Mouse (Mus musculus) ES-Bruce4 (cell line): Measurements from ENCODE around the gene Rtl1. TPM values are rescaled to one million over a fixed set of nuclear protein-coding genes. Genes with fewer than 3 reads are reported as not detected.

Source experiments
- H3K27ac ChIP-seq: 2 replicates; pipeline ENCODE4 v1.5.1; 2012; ENCODE audit warnings: low read length, inconsistent platforms; ENCODE audit not compliant: insufficient read depth
- H3K27me3 ChIP-seq: 2 replicates; pipeline ENCODE4 v1.6.1; 2012; ENCODE audit warnings: mild to moderate bottlenecking, low read length, inconsistent platforms; ENCODE audit not compliant: control insufficient read depth, poor library complexity, insufficient read depth, severe bottlenecking
- H3K36me3 ChIP-seq: 2 replicates; pipeline ENCODE4 v1.6.1; 2012; ENCODE audit warnings: inconsistent platforms, mild to moderate bottlenecking, low read length, moderate library complexity; ENCODE audit not compliant: control insufficient read depth, poor library complexity, insufficient read depth, severe bottlenecking
- H3K4me1 ChIP-seq: one replicate; pipeline ENCODE4 v1.8.1; 2011; ENCODE audit warnings: low read length; ENCODE audit not compliant: control insufficient read depth, insufficient read depth
- H3K4me3 ChIP-seq: 2 replicates; pipeline ENCODE4 v1.5.1; 2011; ENCODE audit warnings: low read depth, mild to moderate bottlenecking, low read length
- H3K9ac ChIP-seq: 2 replicates; pipeline ENCODE4 v1.6.1; 2012; ENCODE audit warnings: low read depth, mild to moderate bottlenecking, inconsistent platforms; ENCODE audit not compliant: poor library complexity, severe bottlenecking
- H3K9me3 ChIP-seq: replicated peaks from 2 replicates; pipeline ENCODE4 v1.6.1; 2012; ENCODE audit warnings: mild to moderate bottlenecking, low read length, inconsistent platforms; ENCODE audit not compliant: control insufficient read depth, poor library complexity, insufficient read depth, severe bottlenecking
- CTCF ChIP-seq: IDR thresholded peaks from one replicate; pipeline ENCODE4 v1.8.1; 2011; ENCODE audit warnings: low read depth, low read length
- EP300 ChIP-seq: IDR thresholded peaks from 2 replicates; pipeline ENCODE4 v1.6.1; 2011; ENCODE audit warnings: low read depth, low read length; ENCODE audit not compliant: insufficient read depth
- POLR2A ChIP-seq: IDR thresholded peaks from one replicate; pipeline ENCODE4 v1.8.1; 2011; ENCODE audit warnings: low read length; ENCODE audit not compliant: insufficient read depth
- polyA plus RNA-seq: library from polyadenylated mRNA; stranded (reverse); fragments of >200 nt; gene quantifications from 2 replicates; pipeline ENCODE4 v1.2.4, GENCODE M21; 2011; ENCODE audit warnings: low read depth; ENCODE audit not compliant: missing spikeins, insufficient read depth, insufficient read length

Rtl1 gene
- polyA plus RNA-seq, 1 experiment: not detected

DNA sequence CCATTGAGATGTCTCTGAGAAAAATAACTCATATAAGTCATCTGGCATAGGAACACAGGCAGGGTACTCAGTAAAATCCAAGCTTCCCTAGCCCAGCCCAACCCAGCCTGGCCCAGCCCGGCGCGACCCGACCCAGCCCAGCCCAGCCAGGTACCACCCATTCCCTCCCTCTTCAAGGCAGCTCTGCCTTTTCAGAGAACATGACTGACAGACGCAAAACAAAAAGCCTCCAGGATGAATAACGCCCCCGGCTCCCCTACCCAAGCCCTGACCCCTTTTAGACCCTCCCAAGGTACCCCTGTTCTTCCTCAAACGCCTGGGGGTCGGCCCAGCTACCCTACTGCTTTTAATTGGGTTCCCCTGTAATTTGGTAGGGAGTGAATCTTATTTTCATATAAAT, 7.8 kb upstream of the Rtl1 start:
- no peak overlapping the region for H3K4me3 ChIP-seq
- no peak for TF ChIP-seq CTCF
- TF ChIP-seq EP300: no peak
- TF ChIP-seq POLR2A: no peak
- H3K9ac ChIP-seq: no peak overlapping the region
- no peaks in the 10 kb centered on the region for H3K9me3 ChIP-seq
- no peaks in the 10 kb centered on the region for H3K4me1 ChIP-seq
- H3K27me3 ChIP-seq: no peaks in the 10 kb centered on the region
- no peaks in the 10 kb centered on the region for H3K36me3 ChIP-seq
- no peak overlapping the region for H3K27ac ChIP-seq

DNA sequence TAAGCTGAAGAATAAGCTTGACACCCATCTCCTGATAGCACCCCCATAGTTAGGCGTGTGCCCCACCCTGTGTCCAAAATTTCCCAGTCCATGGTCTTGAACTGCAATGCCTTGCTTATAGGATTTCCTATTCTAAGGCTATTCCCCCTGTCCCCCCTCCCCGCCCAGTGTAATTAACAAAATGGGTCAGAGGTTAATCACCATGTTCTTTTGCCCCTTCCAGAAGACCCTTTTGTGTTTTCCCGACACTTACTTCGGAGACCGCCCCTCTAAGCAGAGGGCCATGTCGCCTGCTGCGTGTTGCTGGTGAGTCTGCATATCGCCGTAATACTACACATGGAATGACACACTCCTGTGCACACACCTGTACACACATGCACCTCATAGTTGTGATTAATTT, 7.1 kb upstream of the Rtl1 start:
- TF ChIP-seq POLR2A (no peak), EP300 (no peak), CTCF (no peak)
- H3K9ac ChIP-seq: no peak overlapping the region
- H3K9me3 ChIP-seq: no peaks in the 10 kb centered on the region
- H3K4me3 ChIP-seq: no peak overlapping the region
- no peaks in the 10 kb centered on the region for H3K36me3 ChIP-seq
- no peaks in the 10 kb centered on the region for H3K27me3 ChIP-seq
- H3K4me1 ChIP-seq: no peaks in the 10 kb centered on the region
- H3K27ac ChIP-seq: no peak overlapping the region

DNA sequence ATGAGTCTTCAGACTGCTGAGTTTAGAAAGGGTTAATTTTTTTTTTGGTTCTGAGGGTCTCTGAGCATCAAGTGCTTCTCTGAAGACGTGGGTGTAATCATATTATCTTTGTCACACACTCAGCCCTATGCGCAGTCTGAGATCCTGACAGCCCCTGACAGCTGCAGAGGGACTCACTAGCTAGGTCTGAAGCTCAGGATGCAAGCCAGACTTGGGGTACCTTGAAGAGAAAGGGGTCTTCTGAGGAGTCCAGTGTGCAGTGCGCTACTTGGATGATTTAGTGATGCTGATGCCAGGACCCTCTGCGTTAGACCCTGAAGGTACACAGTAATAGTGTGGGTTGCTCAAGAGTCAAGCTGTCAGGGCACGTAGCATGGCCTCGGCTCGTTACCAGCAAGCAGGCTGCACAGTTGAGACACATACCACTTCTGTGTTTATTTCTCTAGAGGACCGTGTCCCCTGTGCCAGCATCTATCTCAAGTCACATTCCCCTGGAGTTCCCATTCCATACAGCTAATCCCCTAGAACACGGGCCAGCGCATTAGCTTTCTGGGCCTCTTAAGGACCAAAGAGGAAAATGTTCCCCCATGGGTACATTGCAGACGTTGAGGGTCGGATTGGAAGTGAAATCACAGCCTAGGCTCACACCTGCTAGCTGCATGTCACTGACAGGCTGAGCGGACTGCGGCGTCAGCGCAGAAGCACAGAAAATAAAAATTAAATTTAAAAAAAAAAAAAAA, 5.0 kb upstream of the Rtl1 start:
- Histone ChIP-seq H3K4me1 (no peaks in the 10 kb centered on the region), H3K27ac (no peak overlapping the region), H3K36me3 (no peaks in the 10 kb centered on the region)

DNA sequence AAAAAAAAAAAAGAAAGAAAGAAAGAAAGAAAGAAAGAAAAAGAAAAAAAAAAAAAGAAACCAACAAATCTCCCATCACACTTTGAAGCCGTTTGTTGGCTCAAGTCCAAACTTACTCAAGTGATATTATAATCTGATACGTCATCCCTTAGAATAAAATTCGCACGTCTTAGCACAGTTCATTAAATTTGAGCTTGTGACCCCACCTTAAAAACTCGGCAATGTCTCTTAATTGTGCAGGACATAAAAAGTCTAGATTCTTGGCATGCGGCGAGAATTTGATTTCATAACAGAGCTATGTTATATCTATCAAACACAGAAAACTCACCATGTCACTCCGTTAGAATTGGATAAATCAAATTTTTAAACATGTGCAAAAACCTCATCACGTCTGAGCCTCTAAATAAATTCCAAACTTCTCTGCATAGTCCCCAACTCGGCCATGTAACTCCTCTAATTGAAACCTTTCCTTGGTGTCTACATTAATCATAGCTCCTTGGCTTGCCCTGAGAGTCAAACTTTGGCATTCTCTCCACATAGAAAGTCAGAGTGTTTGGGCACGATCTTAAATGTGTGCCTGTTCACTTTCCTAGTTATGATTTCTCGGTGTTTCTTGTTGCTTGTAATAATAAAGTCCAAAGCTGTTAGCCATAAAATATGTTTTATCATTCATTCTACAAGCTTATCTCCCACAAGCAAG, 1.4 kb downstream of the Rtl1 start:
- Histone ChIP-seq H3K36me3 (no peaks in the 10 kb centered on the region), H3K9ac (no peak overlapping the region), H3K27me3 (no peaks in the 10 kb centered on the region), H3K4me3 (no peak overlapping the region), H3K4me1 (no peaks in the 10 kb centered on the region), H3K9me3 (no peaks in the 10 kb centered on the region), H3K27ac (no peak overlapping the region)
- TF ChIP-seq CTCF (no peak), POLR2A (no peak), EP300 (no peak)

More for the DNA sequence above, 5.0 kb upstream of the Rtl1 start:
- no peak for TF ChIP-seq EP300
- TF ChIP-seq POLR2A: no peak
- TF ChIP-seq CTCF: no peak
- Histone ChIP-seq H3K4me3 (no peak overlapping the region), H3K27me3 (no peaks in the 10 kb centered on the region), H3K9ac (no peak overlapping the region), H3K9me3 (no peaks in the 10 kb centered on the region)

DNA sequence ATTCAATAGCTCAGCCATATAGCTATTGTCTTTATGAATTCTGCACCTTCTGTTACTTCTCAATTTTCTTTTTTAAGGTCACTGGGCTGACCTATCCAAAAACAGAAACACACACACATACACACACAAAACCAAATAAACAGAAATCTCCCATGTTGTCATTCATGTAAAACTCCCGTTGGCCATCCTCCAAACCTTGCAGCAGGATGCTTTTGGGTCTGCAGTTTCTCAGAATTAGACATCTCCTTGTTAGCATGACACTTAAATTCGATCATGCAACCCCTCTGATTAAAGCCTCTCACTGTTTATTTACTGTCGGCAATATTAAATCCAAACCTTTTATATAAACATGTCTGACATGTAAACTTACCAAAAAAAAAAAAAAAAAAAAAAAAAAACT, 3.4 kb downstream of the Rtl1 start:
- Histone ChIP-seq H3K4me3 (no peak overlapping the region), H3K36me3 (no peaks in the 10 kb centered on the region), H3K9me3 (no peaks in the 10 kb centered on the region), H3K27ac (no peak overlapping the region), H3K27me3 (no peaks in the 10 kb centered on the region), H3K9ac (no peak overlapping the region), H3K4me1 (no peaks in the 10 kb centered on the region)
- no peak for TF ChIP-seq EP300
- no peak for TF ChIP-seq CTCF
- no peak for TF ChIP-seq POLR2A

DNA sequence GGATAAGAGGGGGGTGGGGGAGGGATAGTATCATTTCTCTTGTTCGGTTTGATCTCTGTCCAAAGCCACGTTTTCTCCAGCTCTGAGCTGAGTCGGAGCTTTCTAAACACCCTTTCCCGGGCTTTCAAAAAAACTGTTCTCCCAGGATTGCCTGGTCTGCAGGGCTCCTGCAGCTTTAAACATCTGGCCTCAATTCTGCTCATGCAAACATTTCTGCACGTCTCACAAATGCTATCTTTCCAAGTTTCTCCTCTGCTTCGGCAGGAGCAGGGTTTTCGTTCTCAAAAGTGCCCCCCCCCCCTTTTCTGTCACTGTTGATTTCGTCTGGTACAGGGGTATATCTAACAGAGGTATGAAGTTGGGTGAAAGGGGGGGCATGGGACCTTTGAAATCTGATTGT, 3.9 kb downstream of the Rtl1 start:
- H3K27ac ChIP-seq: no peak overlapping the region
- TF ChIP-seq EP300 (no peak), POLR2A (no peak)
- H3K9me3 ChIP-seq: no peaks in the 10 kb centered on the region
- no peaks in the 10 kb centered on the region for H3K4me1 ChIP-seq
- H3K36me3 ChIP-seq: no peaks in the 10 kb centered on the region
- no peaks in the 10 kb centered on the region for H3K27me3 ChIP-seq
- H3K4me3 ChIP-seq: no peak overlapping the region
- no peak overlapping the region for H3K9ac ChIP-seq
